Mouse (Mus musculus): ENCODE results near the gene Aff3. TPM values are rescaled to one million over a fixed set of nuclear protein-coding genes. Genes with fewer than 3 reads are reported as not detected.

Gene Aff3
- polyA plus RNA-seq, 1 experiment from 2014 or later, result 5.7 TPM

- no peak for ATAC-seq (ENCODE audit: insufficient number of reproducible peaks, low FRiP score)
- H3K4me3 ChIP-seq, result no peak overlapping the region
- WGBS, result 67% methylated on average over 4 of the region's 4 CpGs
- no peaks in the 10 kb centered on the region for H3K9me3 ChIP-seq (replicated peaks)
- H3K27me3 ChIP-seq (replicated peaks), result no peaks in the 10 kb centered on the region
- H3K4me2 ChIP-seq, result no peak overlapping the region
- no peak overlapping the region for H3K27ac ChIP-seq (ENCODE audit: poor library complexity, severe bottlenecking)
- H3K4me1 ChIP-seq (replicated peaks), result peaks cover 3% of the 10 kb centered on the region; the same call in 1 of the 2 replicates
- H3K9ac ChIP-seq, result no peak overlapping the region
- no peaks in the 10 kb centered on the region for H3K36me3 ChIP-seq
Measured at GRCm38 (mm10) chr1:38315992-38316391, 348.8 kb downstream of the Aff3 start.

- H3K4me3 ChIP-seq, result no peak overlapping the region
- no peaks in the 10 kb centered on the region for H3K36me3 ChIP-seq
- no peak overlapping the region for H3K27ac ChIP-seq (ENCODE audit: poor library complexity, severe bottlenecking)
- 81% methylated on average over 8 of the region's 8 CpGs for WGBS
- H3K4me1 ChIP-seq (replicated peaks), result peaks cover 24% of the 10 kb centered on the region
- no peak overlapping the region for H3K9ac ChIP-seq
- no peak overlapping the region for H3K4me2 ChIP-seq
- H3K27me3 ChIP-seq (replicated peaks), result no peaks in the 10 kb centered on the region
- no peak for ATAC-seq (ENCODE audit: insufficient number of reproducible peaks, low FRiP score)
- H3K9me3 ChIP-seq (replicated peaks), result no peaks in the 10 kb centered on the region
Measured at GRCm38 (mm10) chr1:38310496-38310895, 354.3 kb downstream of the Aff3 start.

- no peak for ATAC-seq (ENCODE audit: insufficient number of reproducible peaks, low FRiP score)
- peaks cover 25% of the 10 kb centered on the region for H3K4me1 ChIP-seq (replicated peaks)
- H3K9me3 ChIP-seq (replicated peaks), result no peaks in the 10 kb centered on the region
Measured at GRCm38 (mm10) chr1:38310076-38310475, 354.7 kb downstream of the Aff3 start.

GRCm38 (mm10) chr1:38309341-38309740 is 355.4 kb downstream of the Aff3 start:
- Histone ChIP-seq H3K27me3 (replicated peaks) (no peaks in the 10 kb centered on the region), H3K27ac (ENCODE audit: poor library complexity, severe bottlenecking) (no peak overlapping the region), H3K36me3 (no peaks in the 10 kb centered on the region), H3K4me1 (replicated peaks) (peaks cover 33% of the 10 kb centered on the region), H3K4me3 (no peak overlapping the region), H3K9ac (no peak overlapping the region), H3K4me2 (no peak overlapping the region), H3K9me3 (replicated peaks) (no peaks in the 10 kb centered on the region)
- ATAC-seq (ENCODE audit: insufficient number of reproducible peaks, low FRiP score), result no peak
- WGBS, result 87% methylated on average over 8 of the region's 8 CpGs

More at GRCm38 (mm10) chr1:38310076-38310475, 354.7 kb downstream of the Aff3 start:
- H3K9ac ChIP-seq, result no peak overlapping the region
- no peak overlapping the region for H3K4me2 ChIP-seq
- H3K27me3 ChIP-seq (replicated peaks), result no peaks in the 10 kb centered on the region
- H3K36me3 ChIP-seq, result no peaks in the 10 kb centered on the region
- H3K27ac ChIP-seq (ENCODE audit: poor library complexity, severe bottlenecking), result no peak overlapping the region
- no peak overlapping the region for H3K4me3 ChIP-seq
- 88% methylated on average over 4 of the region's 4 CpGs for WGBS

GRCm38 (mm10) chr1:38308705-38308996 is 356.1 kb downstream of the Aff3 start:
- no peak overlapping the region for H3K4me2 ChIP-seq
- WGBS, result 68% methylated on average over 3 of the region's 3 CpGs
- ATAC-seq (ENCODE audit: insufficient number of reproducible peaks, low FRiP score), result no peak
- H3K9me3 ChIP-seq (replicated peaks), result no peaks in the 10 kb centered on the region
- H3K4me1 ChIP-seq (replicated peaks), result peaks cover 35% of the 10 kb centered on the region
- H3K27me3 ChIP-seq (replicated peaks), result no peaks in the 10 kb centered on the region
- H3K36me3 ChIP-seq, result no peaks in the 10 kb centered on the region
- H3K27ac ChIP-seq (ENCODE audit: poor library complexity, severe bottlenecking), result no peak overlapping the region
- no peak overlapping the region for H3K9ac ChIP-seq
- no peak overlapping the region for H3K4me3 ChIP-seq

- H3K9me3 ChIP-seq (replicated peaks), result no peaks in the 10 kb centered on the region
- H3K4me2 ChIP-seq, result no peak overlapping the region
- H3K36me3 ChIP-seq, result no peaks in the 10 kb centered on the region
- H3K27me3 ChIP-seq (replicated peaks), result no peaks in the 10 kb centered on the region
- H3K9ac ChIP-seq, result 0 out of 2 replicates have a peak overlapping the region, but pooled peaks have one; percentile 37
- 40% methylated on average over 7 of the region's 7 CpGs for WGBS
- H3K27ac ChIP-seq (ENCODE audit: poor library complexity, severe bottlenecking), result peak overlapping the region; percentile 92
- peaks cover 35% of the 10 kb centered on the region for H3K4me1 ChIP-seq (replicated peaks)
- peak; percentile 74; the same call in 1 of the 2 replicates for ATAC-seq (ENCODE audit: insufficient number of reproducible peaks, low FRiP score)
- H3K4me3 ChIP-seq, result no peak overlapping the region
Measured at GRCm38 (mm10) chr1:38307821-38308704, 356.7 kb downstream of the Aff3 start.

- Histone ChIP-seq H3K36me3 (no peaks in the 10 kb centered on the region), H3K4me1 (replicated peaks) (peaks cover 35% of the 10 kb centered on the region), H3K27me3 (replicated peaks) (no peaks in the 10 kb centered on the region), H3K4me2 (no peak overlapping the region), H3K27ac (ENCODE audit: poor library complexity, severe bottlenecking) (no peak overlapping the region), H3K9me3 (replicated peaks) (no peaks in the 10 kb centered on the region), H3K9ac (no peak overlapping the region), H3K4me3 (no peak overlapping the region)
- whole genome bisulfite sequencing, result 89% methylated on average over 11 of the region's 11 CpGs
- ATAC-seq (ENCODE audit: insufficient number of reproducible peaks, low FRiP score), result no peak
Measured at GRCm38 (mm10) chr1:38307234-38307633, 357.5 kb downstream of the Aff3 start.

- Histone ChIP-seq H3K27me3 (replicated peaks) (no peaks in the 10 kb centered on the region), H3K4me1 (replicated peaks) (peaks cover 35% of the 10 kb centered on the region), H3K9me3 (replicated peaks) (no peaks in the 10 kb centered on the region), H3K4me3 (no peak overlapping the region), H3K4me2 (no peak overlapping the region), H3K9ac (no peak overlapping the region), H3K36me3 (no peaks in the 10 kb centered on the region), H3K27ac (ENCODE audit: poor library complexity, severe bottlenecking) (0 out of 2 replicates have a peak overlapping the region, but pooled peaks have one; percentile 34)
- WGBS, result 77% methylated on average over 7 of the region's 7 CpGs
- ATAC-seq (ENCODE audit: insufficient number of reproducible peaks, low FRiP score), result no peak
Measured at GRCm38 (mm10) chr1:38306146-38306545, 358.6 kb downstream of the Aff3 start.

- H3K4me3 ChIP-seq, result no peak overlapping the region
- H3K27me3 ChIP-seq (replicated peaks), result no peaks in the 10 kb centered on the region
- peak overlapping the region; percentile 31 for H3K4me2 ChIP-seq
- no peaks in the 10 kb centered on the region for H3K36me3 ChIP-seq
- no peaks in the 10 kb centered on the region for H3K9me3 ChIP-seq (replicated peaks)
- H3K27ac ChIP-seq (ENCODE audit: poor library complexity, severe bottlenecking), result no peak overlapping the region
- WGBS, result 55% methylated on average over 11 of the region's 11 CpGs
- no peak for ATAC-seq (ENCODE audit: insufficient number of reproducible peaks, low FRiP score)
- no peak overlapping the region for H3K9ac ChIP-seq
- H3K4me1 ChIP-seq (replicated peaks), result peaks cover 35% of the 10 kb centered on the region
Measured at GRCm38 (mm10) chr1:38304376-38304775, 360.4 kb downstream of the Aff3 start.

GRCm38 (mm10) chr1:38298291-38298690 is 366.5 kb downstream of the Aff3 start:
- Histone ChIP-seq H3K9ac (no peak overlapping the region), H3K4me3 (no peak overlapping the region), H3K9me3 (replicated peaks) (no peaks in the 10 kb centered on the region), H3K27ac (ENCODE audit: poor library complexity, severe bottlenecking) (no peak overlapping the region), H3K36me3 (no peaks in the 10 kb centered on the region), H3K4me1 (replicated peaks) (peaks cover 5% of the 10 kb centered on the region; the same call in 1 of the 2 replicates), H3K4me2 (no peak overlapping the region), H3K27me3 (replicated peaks) (no peaks in the 10 kb centered on the region)
- WGBS, result 44% methylated on average over 3 of the region's 3 CpGs
- ATAC-seq (ENCODE audit: insufficient number of reproducible peaks, low FRiP score), result no peak

GRCm38 (mm10) chr1:38294906-38295305 is 369.8 kb downstream of the Aff3 start:
- Histone ChIP-seq H3K4me3 (no peak overlapping the region), H3K27ac (ENCODE audit: poor library complexity, severe bottlenecking) (no peak overlapping the region), H3K9me3 (replicated peaks) (no peaks in the 10 kb centered on the region), H3K9ac (no peak overlapping the region), H3K27me3 (replicated peaks) (no peaks in the 10 kb centered on the region), H3K4me2 (no peak overlapping the region), H3K4me1 (replicated peaks) (peaks cover 12% of the 10 kb centered on the region; the same call in 1 of the 2 replicates), H3K36me3 (no peaks in the 10 kb centered on the region)
- ATAC-seq (ENCODE audit: insufficient number of reproducible peaks, low FRiP score), result no peak
- 87% methylated on average over 6 of the region's 6 CpGs for WGBS
